In genomic region chr10:8071858-8072257, GRCm38 (mm10) we compare ENCODE assay signal across 20 mouse cellular contexts.
A peak's percentile ranks its signal among the peaks of the same experiment; 100 is the strongest.
DNase-seq lines count a peak whose midpoint lies in the region; ATAC-seq and TF ChIP-seq lines count a peak whose summit lies in the region.
"Had no signal": no experiment of that assay in that cellular context is flagged by ENCODE, and none has a peak within 500 bp of the region (broad histone marks: within the 10 kb centered on the region; RNA-seq: fewer than 3 reads in every experiment).

No protein-coding gene starts in this region.

- no peak for TF ChIP-seq CTCF in liver, postnatal 0 days (IDR thresholded peaks at IDR 0.05; ENCODE audit: low read depth)
- no peak for TF ChIP-seq CTCF in bone marrow macrophage, adult 2 months (IDR thresholded peaks at IDR 0.05; ENCODE audit: low read depth, low read length)

- TF ChIP-seq EP300 in liver, postnatal 0 days (IDR thresholded peaks at IDR 0.05; ENCODE audit: low read depth) = no peak

- no peak for TF ChIP-seq POLR2A in bone marrow macrophage, adult 2 months (IDR thresholded peaks at IDR 0.05; ENCODE audit: borderline replicate concordance, low read depth, low read length)

- H3K4me2 ChIP-seq in liver, postnatal 0 days (ENCODE audit: low read depth, low read length) = no peak overlapping the region
- no peak overlapping the region for H3K4me2 ChIP-seq in liver, embryonic 12.5 days
- H3K4me2 ChIP-seq: embryonic facial prominence, embryonic 12.5 days; forebrain, embryonic 12.5 days had no signal

- 58% methylated on average over 3 of the region's 3 CpGs for whole genome bisulfite sequencing in liver, postnatal 0 days (ENCODE audit: insufficient replicate concordance)
- WGBS in liver, embryonic 12.5 days (ENCODE audit: insufficient replicate concordance) = 56% methylated on average over 3 of the region's 3 CpGs

- no peaks in the 10 kb centered on the region for H3K9me3 ChIP-seq in liver, postnatal 0 days (ENCODE audit: low read length)
- no peaks in the 10 kb centered on the region for H3K9me3 ChIP-seq in liver, embryonic 12.5 days (replicated peaks)
- H3K9me3 ChIP-seq: embryonic facial prominence, embryonic 10.5 days; embryonic facial prominence, embryonic 12.5 days; forebrain, embryonic 10.5 days; forebrain, embryonic 12.5 days had no signal

- no peaks in the 10 kb centered on the region for H3K36me3 ChIP-seq in liver, postnatal 0 days (replicated peaks; ENCODE audit: insufficient read depth, low read length)
- no peaks in the 10 kb centered on the region for H3K36me3 ChIP-seq in liver, embryonic 12.5 days
- H3K36me3 ChIP-seq: embryonic facial prominence, embryonic 10.5 days; embryonic facial prominence, embryonic 12.5 days; forebrain, embryonic 10.5 days; forebrain, embryonic 12.5 days had no signal

- H3K9ac ChIP-seq in liver, postnatal 0 days (replicated peaks) = no peak overlapping the region
- H3K9ac ChIP-seq in liver, embryonic 12.5 days = no peak overlapping the region
- H3K9ac ChIP-seq: embryonic facial prominence, embryonic 12.5 days; forebrain, embryonic 12.5 days had no signal

- peak; percentile 62 for ATAC-seq in liver, postnatal 0 days
- no peak for ATAC-seq in liver, embryonic 12.5 days
- no peak for ATAC-seq in megakaryocyte, adult 5-6 weeks (ENCODE audit: poor library complexity, severe bottlenecking)
- ATAC-seq: forebrain, embryonic 14.5 days; forebrain, embryonic 16.5 days had no signal

- H3K27me3 ChIP-seq in liver, postnatal 0 days (ENCODE audit: insufficient read depth, low read length) = no peaks in the 10 kb centered on the region
- no peaks in the 10 kb centered on the region for H3K27me3 ChIP-seq in liver, embryonic 12.5 days (replicated peaks)
- H3K27me3 ChIP-seq: embryonic facial prominence, embryonic 12.5 days; forebrain, embryonic 12.5 days had no signal

- peaks cover 13% of the 10 kb centered on the region for H3K4me1 ChIP-seq in liver, postnatal 0 days (ENCODE audit: insufficient read depth)
- peaks cover 41% of the 10 kb centered on the region for H3K4me1 ChIP-seq in liver, embryonic 12.5 days
- H3K4me1 ChIP-seq in bone marrow macrophage, adult 2 months (ENCODE audit: control insufficient read depth, insufficient read depth, low read length) = peaks cover 45% of the 10 kb centered on the region
- H3K4me1 ChIP-seq: embryonic facial prominence, embryonic 12.5 days; forebrain, embryonic 10.5 days; forebrain, embryonic 12.5 days had no signal

- H3K27ac ChIP-seq in liver, postnatal 0 days (ENCODE audit: low read depth) = no peak overlapping the region
- H3K27ac ChIP-seq in liver, embryonic 12.5 days = no peak overlapping the region
- H3K27ac ChIP-seq in bone marrow macrophage, adult 2 months (ENCODE audit: insufficient read depth, low read depth, low read length) = peak overlapping the region; percentile 80
- H3K27ac ChIP-seq: embryonic facial prominence, embryonic 10.5 days; embryonic facial prominence, embryonic 12.5 days; forebrain, embryonic 10.5 days; forebrain, embryonic 12.5 days had no signal

- no peak for DNase-seq in liver, postnatal 0 days
- DNase-seq in fibroblast of lung, adult 2 months (ENCODE audit: low read depth) = peak; percentile 56
- DNase-seq in embryo, embryonic 10.5 days (ENCODE audit: low spot score) = no peak
- no peak for DNase-seq in thymus, postnatal 0 days (ENCODE audit: low spot score)
- DNase-seq: adrenal gland, adult 8-10 months; adrenal gland, postnatal 36 days; cerebellum, adult 11-12 months; cerebellum, adult 2 months; cerebellum, adult 9-10 months; cerebellum, postnatal 10 days; cerebellum, postnatal 25 days had no signal

- H3K4me3 ChIP-seq in liver, postnatal 0 days (ENCODE audit: low read depth, low read length) = no peak overlapping the region
- H3K4me3 ChIP-seq in liver, embryonic 12.5 days = no peak overlapping the region
- H3K4me3 ChIP-seq in bone marrow macrophage, adult 2 months (ENCODE audit: insufficient read depth, low read length) = no peak overlapping the region
- H3K4me3 ChIP-seq: embryonic facial prominence, embryonic 10.5 days; embryonic facial prominence, embryonic 12.5 days; forebrain, embryonic 10.5 days; forebrain, embryonic 12.5 days had no signal
